Mouse (Mus musculus): ENCODE measurements around the gene Fam114a1. TPM values are rescaled to one million over a fixed set of nuclear protein-coding genes. Genes with fewer than 3 reads are reported as not detected.

Gene Fam114a1
- total RNA-seq (2023) = 3.6 to 7.2 TPM (median 5.2 TPM) in 4 replicates

DNA sequence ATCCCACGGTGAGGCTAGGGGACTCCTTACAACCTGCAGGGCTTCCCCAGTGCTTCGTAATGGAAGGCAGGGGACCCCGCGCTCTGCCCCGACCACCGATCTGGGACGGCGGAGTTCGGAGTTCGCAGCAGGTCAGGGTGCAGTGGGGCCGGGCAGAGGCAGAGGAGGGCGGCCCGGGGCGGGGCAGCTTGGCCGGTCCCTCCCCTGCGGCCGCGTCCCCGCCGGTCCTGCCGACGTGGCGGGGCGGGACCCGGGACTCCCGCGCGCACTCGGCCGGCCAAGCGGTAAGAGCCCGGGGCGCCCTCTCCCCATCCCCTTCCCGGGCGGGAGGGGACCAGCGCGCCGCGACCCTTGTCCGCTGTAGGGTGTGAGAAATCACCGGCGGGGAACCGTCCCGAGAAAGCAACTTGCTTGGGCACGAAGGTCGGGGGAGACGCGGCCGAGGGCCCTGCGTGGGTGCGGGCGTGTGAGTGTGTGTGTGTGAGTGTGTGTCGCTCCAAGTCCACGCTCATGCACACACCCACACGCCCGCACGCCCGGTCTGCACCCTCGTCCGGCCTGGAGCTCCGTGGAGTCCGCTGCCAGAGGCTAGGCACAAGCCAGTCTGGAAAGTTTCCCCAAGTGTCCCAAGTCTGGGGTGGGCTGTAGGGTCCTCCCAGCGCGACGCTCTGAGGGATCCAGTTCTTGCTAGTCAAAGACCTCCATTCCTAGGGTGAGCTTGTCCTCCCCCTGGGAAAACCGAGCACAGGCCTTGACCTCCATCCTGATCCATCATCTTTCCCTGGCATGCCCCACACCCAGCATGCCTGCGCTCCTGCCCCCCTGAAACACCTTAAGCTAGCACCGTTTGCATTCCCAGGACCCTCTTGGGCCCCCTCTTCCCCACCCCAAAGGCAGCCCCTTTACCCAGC lies at the start of gene Fam114a1:
Gene Fam114a1, plus strand, starts transcription at position 211 of the 911 bp plus-strand sequence.

DNA sequence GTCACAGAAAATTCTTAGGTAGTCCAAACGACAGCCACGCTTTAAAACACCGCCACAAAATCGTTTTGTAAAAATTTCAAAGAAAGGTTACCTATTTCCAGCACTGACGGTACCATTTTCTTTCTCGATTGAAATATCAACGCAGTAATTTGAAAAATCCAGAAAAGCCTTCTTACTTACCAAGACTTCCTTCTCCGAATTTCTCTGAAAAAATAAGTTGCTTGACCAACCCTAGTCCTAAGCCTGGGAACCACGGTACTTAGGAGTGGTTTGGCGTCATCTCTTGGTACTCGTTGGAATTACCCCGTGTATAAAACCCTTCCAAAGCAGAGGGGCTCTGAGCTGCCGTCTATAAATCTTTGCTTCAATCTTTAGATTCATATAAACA lies 10.0 kb upstream of the Fam114a1 start, which contains the start of gene Tlr6:
Gene Tlr6, minus strand, starts transcription at position 255 of the 388 bp plus-strand sequence.

Other genes with a start within 250 kb of the Fam114a1 start
- gene Klf3, start 166.7 kb upstream of the Fam114a1 start, total RNA-seq (2023) = 120 to 134 TPM (median 124 TPM) in 4 replicates
- gene Tlr1, start 36.5 kb upstream of the Fam114a1 start, total RNA-seq (2023) = 94.9 to 120 TPM (median 95.7 TPM) in 4 replicates
- 18.0 to 23.8 TPM (median 20.4 TPM) in 4 replicates for gene Tlr6, start 10.0 kb upstream of the Fam114a1 start, total RNA-seq (2023)
- gene Tmem156, start 122.1 kb downstream of the Fam114a1 start, total RNA-seq (2023) = 25.4 to 30.9 TPM (median 26.4 TPM) in 4 replicates
- gene Klhl5, start 137.5 kb downstream of the Fam114a1 start, total RNA-seq (2023) = 21.2 to 27.9 TPM (median 24.8 TPM) in 4 replicates
- gene Wdr19, start 229.6 kb downstream of the Fam114a1 start, total RNA-seq (2023) = 1.3 to 2.3 TPM (median 1.9 TPM) in 4 replicates

Data from B cell, adult 62 days (primary cell).